Mouse (Mus musculus): ENCODE results near the gene Polr3gl. TPM values are rescaled to one million over a fixed set of nuclear protein-coding genes. Genes with fewer than 3 reads are reported as not detected.
A peak's percentile ranks its signal among the peaks of the same experiment; 100 is the strongest.

The Polr3gl gene
- polyA plus RNA-seq, 1 experiment from 2014 or later = 36.4 TPM

DNA sequence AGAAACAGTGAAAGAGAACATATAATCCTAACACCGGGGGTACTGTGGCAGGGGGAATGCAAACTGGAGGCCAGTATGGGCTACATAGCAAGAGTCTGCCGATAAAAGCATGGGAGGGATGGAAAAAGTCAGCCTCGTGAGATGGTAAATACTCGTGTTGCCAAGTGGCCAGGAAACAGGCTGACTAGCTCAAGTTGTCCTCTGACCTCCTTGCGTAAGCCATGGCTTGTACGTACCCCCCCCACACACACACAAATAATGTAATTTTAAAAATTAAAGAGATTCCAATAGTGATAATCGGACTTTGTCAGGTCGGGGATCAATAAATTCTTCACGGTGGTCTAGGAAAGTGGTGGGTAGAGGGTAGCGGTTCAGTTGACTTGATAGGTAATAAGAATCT lies 607 bp downstream of the Polr3gl start:
- no peak for ATAC-seq (replicated peaks; ENCODE audit: extremely low read depth, insufficient read depth, low FRiP score)
- WGBS = under 1% methylated on average over 10 of the region's 10 CpGs
- peaks cover 25% of the 10 kb centered on the region for H3K4me1 ChIP-seq (ENCODE audit: control insufficient read depth, insufficient read depth, low read length)

GRCm38 (mm10) chr3:96590657-96591056 lies 3.3 kb downstream of the Polr3gl start:
- ATAC-seq (replicated peaks; ENCODE audit: extremely low read depth, insufficient read depth, low FRiP score) = no peak
- Histone ChIP-seq H3K27me3 (ENCODE audit: control insufficient read depth, insufficient read depth, low read length) (peaks cover 2% of the 10 kb centered on the region; the same call in 1 of the 2 replicates), H3K9ac (ENCODE audit: low read length) (no peak overlapping the region), H3K4me2 (ENCODE audit: low read depth, low read length) (no peak overlapping the region), H3K27ac (ENCODE audit: low read length) (no peak overlapping the region), H3K4me1 (ENCODE audit: control insufficient read depth, insufficient read depth, low read length) (peaks cover 10% of the 10 kb centered on the region), H3K9me3 (replicated peaks; ENCODE audit: control insufficient read depth, low read length) (no peaks in the 10 kb centered on the region), H3K36me3 (ENCODE audit: control insufficient read depth, insufficient read depth) (no peaks in the 10 kb centered on the region; the same call in 1 of the 2 replicates), H3K4me3 (ENCODE audit: low read length) (no peak overlapping the region)
- 79% methylated on average over 4 of the region's 4 CpGs for WGBS

More for the DNA sequence above, 607 bp downstream of the Polr3gl start:
- Histone ChIP-seq H3K4me3 (ENCODE audit: low read length) (peak overlapping the region; percentile 69), H3K27me3 (ENCODE audit: control insufficient read depth, insufficient read depth, low read length) (peaks cover 2% of the 10 kb centered on the region; the same call in 1 of the 2 replicates), H3K27ac (ENCODE audit: low read length) (peak overlapping the region; percentile 81), H3K36me3 (ENCODE audit: control insufficient read depth, insufficient read depth) (no peaks in the 10 kb centered on the region), H3K4me2 (ENCODE audit: low read depth, low read length) (peak overlapping the region; percentile 84), H3K9ac (ENCODE audit: low read length) (peak overlapping the region; percentile 82), H3K9me3 (replicated peaks; ENCODE audit: control insufficient read depth, low read length) (no peaks in the 10 kb centered on the region)

- no peak overlapping the region for H3K27ac ChIP-seq (ENCODE audit: low read length)
- H3K27me3 ChIP-seq (ENCODE audit: control insufficient read depth, insufficient read depth, low read length) = no peaks in the 10 kb centered on the region
- WGBS = 92% methylated on average over 5 of the region's 5 CpGs
- H3K36me3 ChIP-seq (ENCODE audit: control insufficient read depth, insufficient read depth) = peaks cover 2% of the 10 kb centered on the region; the same call in 1 of the 2 replicates
- H3K9ac ChIP-seq (ENCODE audit: low read length) = no peak overlapping the region
- ATAC-seq (replicated peaks; ENCODE audit: extremely low read depth, insufficient read depth, low FRiP score) = no peak
- H3K4me1 ChIP-seq (ENCODE audit: control insufficient read depth, insufficient read depth, low read length) = peaks cover 13% of the 10 kb centered on the region
- no peak overlapping the region for H3K4me2 ChIP-seq (ENCODE audit: low read depth, low read length)
- H3K9me3 ChIP-seq (replicated peaks; ENCODE audit: control insufficient read depth, low read length) = no peaks in the 10 kb centered on the region
- H3K4me3 ChIP-seq (ENCODE audit: low read length) = no peak overlapping the region
Observed at GRCm38 (mm10) chr3:96583386-96583785, 10.6 kb downstream of the Polr3gl start.

GRCm38 (mm10) chr3:96581771-96582515 lies 12.0 kb downstream of the Polr3gl start:
- no peak for ATAC-seq (replicated peaks; ENCODE audit: extremely low read depth, insufficient read depth, low FRiP score)
- Histone ChIP-seq H3K27ac (ENCODE audit: low read length) (no peak overlapping the region), H3K4me1 (ENCODE audit: control insufficient read depth, insufficient read depth, low read length) (peaks cover 25% of the 10 kb centered on the region), H3K9me3 (replicated peaks; ENCODE audit: control insufficient read depth, low read length) (no peaks in the 10 kb centered on the region), H3K27me3 (ENCODE audit: control insufficient read depth, insufficient read depth, low read length) (no peaks in the 10 kb centered on the region), H3K4me3 (ENCODE audit: low read length) (no peak overlapping the region), H3K4me2 (ENCODE audit: low read depth, low read length) (no peak overlapping the region), H3K9ac (ENCODE audit: low read length) (no peak overlapping the region), H3K36me3 (ENCODE audit: control insufficient read depth, insufficient read depth) (peaks cover 2% of the 10 kb centered on the region; the same call in 1 of the 2 replicates)
- WGBS = 79% methylated on average over 16 of the region's 16 CpGs

DNA sequence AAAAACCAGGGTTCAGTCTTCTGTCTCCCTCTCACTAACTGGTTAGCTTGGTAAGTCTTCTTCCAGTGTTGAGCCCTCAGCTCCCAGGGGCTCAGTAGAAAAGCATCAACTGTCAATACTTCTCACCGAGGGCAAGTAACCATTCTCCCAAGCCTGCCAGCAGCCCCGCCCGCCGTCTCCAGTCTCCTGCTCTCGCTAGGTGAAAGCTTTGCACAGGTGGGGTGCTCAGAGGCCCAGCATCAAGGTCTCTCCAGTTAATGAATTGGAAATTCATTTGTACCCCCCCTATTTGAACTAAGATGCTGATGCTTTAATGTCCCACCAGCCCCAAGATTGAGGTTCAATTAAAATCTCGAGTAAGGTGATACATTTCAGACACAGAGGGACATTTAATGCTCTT lies 12.8 kb downstream of the Polr3gl start:
- Histone ChIP-seq H3K27ac (ENCODE audit: low read length) (no peak overlapping the region), H3K9ac (ENCODE audit: low read length) (no peak overlapping the region), H3K36me3 (ENCODE audit: control insufficient read depth, insufficient read depth) (peaks cover 2% of the 10 kb centered on the region; the same call in 1 of the 2 replicates), H3K27me3 (ENCODE audit: control insufficient read depth, insufficient read depth, low read length) (no peaks in the 10 kb centered on the region), H3K4me2 (ENCODE audit: low read depth, low read length) (no peak overlapping the region), H3K9me3 (replicated peaks; ENCODE audit: control insufficient read depth, low read length) (no peaks in the 10 kb centered on the region), H3K4me1 (ENCODE audit: control insufficient read depth, insufficient read depth, low read length) (peaks cover 29% of the 10 kb centered on the region), H3K4me3 (ENCODE audit: low read length) (no peak overlapping the region)
- 61% methylated on average over 6 of the region's 6 CpGs for WGBS
- no peak for ATAC-seq (replicated peaks; ENCODE audit: extremely low read depth, insufficient read depth, low FRiP score)

GRCm38 (mm10) chr3:96579885-96580454 lies 14.0 kb downstream of the Polr3gl start:
- Histone ChIP-seq H3K9me3 (replicated peaks; ENCODE audit: control insufficient read depth, low read length) (no peaks in the 10 kb centered on the region), H3K9ac (ENCODE audit: low read length) (peak overlapping the region; percentile 66), H3K27ac (ENCODE audit: low read length) (peak overlapping the region; percentile 60; the same call in 1 of the 2 replicates), H3K4me2 (ENCODE audit: low read depth, low read length) (peak overlapping the region; percentile 65), H3K36me3 (ENCODE audit: control insufficient read depth, insufficient read depth) (peaks cover 2% of the 10 kb centered on the region; the same call in 1 of the 2 replicates), H3K4me1 (ENCODE audit: control insufficient read depth, insufficient read depth, low read length) (peaks cover 41% of the 10 kb centered on the region), H3K27me3 (ENCODE audit: control insufficient read depth, insufficient read depth, low read length) (no peaks in the 10 kb centered on the region), H3K4me3 (ENCODE audit: low read length) (peak overlapping the region; percentile 4; the same call in 1 of the 2 replicates)
- 9% methylated on average over 16 of the region's 16 CpGs for WGBS
- ATAC-seq (replicated peaks; ENCODE audit: extremely low read depth, insufficient read depth, low FRiP score) = no peak; the same call in 1 of the 2 replicates

DNA sequence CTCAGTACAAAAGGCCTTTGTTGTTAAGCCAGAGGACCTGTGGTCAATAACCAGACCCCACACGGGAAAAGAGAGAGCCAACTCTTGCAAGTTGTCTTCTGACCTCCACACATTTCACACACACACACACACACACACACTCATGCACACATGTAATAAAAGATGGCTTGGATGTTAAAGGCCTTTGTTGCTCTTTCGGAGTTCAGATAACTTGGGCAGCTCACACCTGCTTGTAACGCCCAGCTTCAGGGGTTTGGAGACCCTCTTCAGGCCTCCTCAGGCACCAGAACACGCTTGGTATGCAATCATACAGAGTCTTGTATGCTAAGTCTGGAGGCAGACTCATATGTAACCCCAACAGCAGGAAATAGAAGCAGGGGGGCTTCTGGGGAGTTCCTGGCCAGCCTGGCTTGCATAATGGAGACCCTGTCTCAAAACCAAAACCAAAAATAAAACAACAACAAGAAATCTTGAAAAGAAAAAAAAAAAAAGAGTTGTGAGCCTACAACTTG lies 14.7 kb downstream of the Polr3gl start:
- ATAC-seq (replicated peaks; ENCODE audit: extremely low read depth, insufficient read depth, low FRiP score) = no peak
- Histone ChIP-seq H3K4me1 (ENCODE audit: control insufficient read depth, insufficient read depth, low read length) (peaks cover 43% of the 10 kb centered on the region), H3K36me3 (ENCODE audit: control insufficient read depth, insufficient read depth) (peaks cover 2% of the 10 kb centered on the region; the same call in 1 of the 2 replicates), H3K9ac (ENCODE audit: low read length) (peak overlapping the region; percentile 49; the same call in 1 of the 2 replicates), H3K4me3 (ENCODE audit: low read length) (no peak overlapping the region), H3K27me3 (ENCODE audit: control insufficient read depth, insufficient read depth, low read length) (no peaks in the 10 kb centered on the region), H3K27ac (ENCODE audit: low read length) (no peak overlapping the region; the same call in 1 of the 2 replicates), H3K4me2 (ENCODE audit: low read depth, low read length) (no peak overlapping the region; the same call in 1 of the 2 replicates), H3K9me3 (replicated peaks; ENCODE audit: control insufficient read depth, low read length) (no peaks in the 10 kb centered on the region)
- 77% methylated on average over 4 of the region's 4 CpGs for WGBS

- H3K4me3 ChIP-seq (ENCODE audit: low read length) = no peak overlapping the region
- peak overlapping the region; percentile 48 for H3K27ac ChIP-seq (ENCODE audit: low read length)
- ATAC-seq (replicated peaks; ENCODE audit: extremely low read depth, insufficient read depth, low FRiP score) = no peak
- H3K36me3 ChIP-seq (ENCODE audit: control insufficient read depth, insufficient read depth) = peaks cover under 1% of the 10 kb centered on the region; the same call in 1 of the 2 replicates
- WGBS = 76% methylated on average over 12 of the region's 12 CpGs
- H3K4me1 ChIP-seq (ENCODE audit: control insufficient read depth, insufficient read depth, low read length) = peaks cover 49% of the 10 kb centered on the region
- H3K4me2 ChIP-seq (ENCODE audit: low read depth, low read length) = no peak overlapping the region
- no peaks in the 10 kb centered on the region for H3K27me3 ChIP-seq (ENCODE audit: control insufficient read depth, insufficient read depth, low read length)
- H3K9me3 ChIP-seq (replicated peaks; ENCODE audit: control insufficient read depth, low read length) = no peaks in the 10 kb centered on the region
- H3K9ac ChIP-seq (ENCODE audit: low read length) = peak overlapping the region; percentile 12; the same call in 1 of the 2 replicates
Observed at GRCm38 (mm10) chr3:96578561-96579238, 15.3 kb downstream of the Polr3gl start.
